ENCODE assay signal across 10 mouse cellular contexts in genomic region chr17:56372109-56372508, GRCm38 (mm10). TPM values are rescaled to one million over a fixed set of nuclear protein-coding genes. Genes with fewer than 3 reads are reported as not detected.
DNase-seq lines count a peak whose midpoint lies in the region; ATAC-seq and TF ChIP-seq lines count a peak whose summit lies in the region.
"Had no signal": no experiment of that assay in that cellular context is flagged by ENCODE, and none has a peak within 500 bp of the region (broad histone marks: within the 10 kb centered on the region; RNA-seq: fewer than 3 reads in every experiment).

No protein-coding gene starts in this region.

- H3K27me3 ChIP-seq in hindbrain, embryonic 15.5 days: no peaks in the 10 kb centered on the region
- no peaks in the 10 kb centered on the region for H3K27me3 ChIP-seq in hindbrain, embryonic 14.5 days (ENCODE audit: control insufficient read depth, insufficient read depth, low read length)
- H3K27me3 ChIP-seq in liver, postnatal 0 days (ENCODE audit: insufficient read depth, low read length): no peaks in the 10 kb centered on the region
- H3K27me3 ChIP-seq in liver, embryonic 12.5 days (replicated peaks): no peaks in the 10 kb centered on the region
- no peaks in the 10 kb centered on the region for H3K27me3 ChIP-seq in embryonic facial prominence, embryonic 10.5 days (replicated peaks; ENCODE audit: low read depth, poor library complexity, severe bottlenecking)

- H3K4me1 ChIP-seq in hindbrain, embryonic 15.5 days (replicated peaks): peaks cover 69% of the 10 kb centered on the region
- H3K4me1 ChIP-seq in hindbrain, embryonic 14.5 days (replicated peaks; ENCODE audit: control insufficient read depth, insufficient read depth, low read length): peaks cover 29% of the 10 kb centered on the region
- H3K4me1 ChIP-seq in liver, postnatal 0 days (ENCODE audit: insufficient read depth): peaks cover 8% of the 10 kb centered on the region; the same call in 1 of the 2 replicates
- 0 out of 2 replicates have a peak, but pooled peaks cover 6% of the 10 kb centered on the region for H3K4me1 ChIP-seq in liver, embryonic 12.5 days
- H3K4me1 ChIP-seq in olfactory bulb, adult 2 months (ENCODE audit: control insufficient read depth, insufficient read depth, low read length): peaks cover 76% of the 10 kb centered on the region
- H3K4me1 ChIP-seq in embryonic facial prominence, embryonic 10.5 days: no peaks in the 10 kb centered on the region

- peak overlapping the region; percentile 69; the same call in 1 of the 2 replicates for H3K27ac ChIP-seq in hindbrain, embryonic 15.5 days (replicated peaks)
- H3K27ac ChIP-seq in hindbrain, embryonic 14.5 days: no peak overlapping the region
- H3K27ac ChIP-seq in liver, postnatal 0 days (ENCODE audit: low read depth): no peak overlapping the region
- no peak overlapping the region for H3K27ac ChIP-seq in liver, embryonic 12.5 days
- peak overlapping the region; percentile 94 for H3K27ac ChIP-seq in olfactory bulb, adult 2 months (ENCODE audit: insufficient read depth, low read depth, low read length)
- no peak overlapping the region for H3K27ac ChIP-seq in embryonic facial prominence, embryonic 10.5 days (replicated peaks)

- WGBS in hindbrain, embryonic 15.5 days: 73% methylated on average over 4 of the region's 4 CpGs
- WGBS in hindbrain, embryonic 14.5 days: 68% methylated on average over 4 of the region's 4 CpGs
- 65% methylated on average over 4 of the region's 4 CpGs for WGBS in liver, postnatal 0 days (ENCODE audit: insufficient replicate concordance)
- WGBS in liver, embryonic 12.5 days (ENCODE audit: insufficient replicate concordance): 70% methylated on average over 4 of the region's 4 CpGs
- WGBS in olfactory bulb, adult 2 months: 50% methylated on average over 4 of the region's 4 CpGs
- 76% methylated on average over 4 of the region's 4 CpGs for WGBS in embryonic facial prominence, embryonic 10.5 days

- peak; percentile 26 for TF ChIP-seq CTCF in liver, postnatal 0 days (IDR thresholded peaks at IDR 0.05; ENCODE audit: low read depth)
- TF ChIP-seq CTCF in olfactory bulb, adult 2 months (IDR thresholded peaks at IDR 0.05; ENCODE audit: insufficient read depth, low read depth, low read length): no peak

- H3K9me3 ChIP-seq in hindbrain, embryonic 15.5 days: no peaks in the 10 kb centered on the region
- H3K9me3 ChIP-seq in hindbrain, embryonic 14.5 days (ENCODE audit: control insufficient read depth, low read length): no peaks in the 10 kb centered on the region
- H3K9me3 ChIP-seq in liver, postnatal 0 days (ENCODE audit: low read length): no peaks in the 10 kb centered on the region
- H3K9me3 ChIP-seq in liver, embryonic 12.5 days (replicated peaks): no peaks in the 10 kb centered on the region
- no peaks in the 10 kb centered on the region for H3K9me3 ChIP-seq in embryonic facial prominence, embryonic 10.5 days

- no peak for TF ChIP-seq POLR2A in olfactory bulb, adult 2 months (IDR thresholded peaks at IDR 0.05; ENCODE audit: insufficient read depth, low read depth, low read length)

- TF ChIP-seq EP300 in liver, postnatal 0 days (IDR thresholded peaks at IDR 0.05; ENCODE audit: low read depth): no peak

- ATAC-seq in hindbrain, embryonic 15.5 days (ENCODE audit: low FRiP score, low read depth): no peak
- ATAC-seq in hindbrain, embryonic 14.5 days (ENCODE audit: low FRiP score): no peak
- no peak for ATAC-seq in liver, postnatal 0 days
- no peak for ATAC-seq in liver, embryonic 12.5 days

- no peak overlapping the region for H3K9ac ChIP-seq in hindbrain, embryonic 15.5 days
- no peak overlapping the region for H3K9ac ChIP-seq in hindbrain, embryonic 14.5 days
- H3K9ac ChIP-seq in liver, postnatal 0 days (replicated peaks): no peak overlapping the region
- no peak overlapping the region for H3K9ac ChIP-seq in liver, embryonic 12.5 days

- H3K4me2 ChIP-seq in hindbrain, embryonic 15.5 days: no peak overlapping the region
- no peak overlapping the region for H3K4me2 ChIP-seq in hindbrain, embryonic 14.5 days (replicated peaks)
- H3K4me2 ChIP-seq in liver, postnatal 0 days (ENCODE audit: low read depth, low read length): no peak overlapping the region
- H3K4me2 ChIP-seq in liver, embryonic 12.5 days: no peak overlapping the region

- no peak overlapping the region for H3K4me3 ChIP-seq in hindbrain, embryonic 15.5 days
- H3K4me3 ChIP-seq in hindbrain, embryonic 14.5 days (replicated peaks; ENCODE audit: low read length): no peak overlapping the region
- no peak overlapping the region for H3K4me3 ChIP-seq in liver, postnatal 0 days (ENCODE audit: low read depth, low read length)
- H3K4me3 ChIP-seq in liver, embryonic 12.5 days: no peak overlapping the region
- H3K4me3 ChIP-seq in olfactory bulb, adult 2 months (ENCODE audit: insufficient read depth, low read depth, low read length): no peak overlapping the region
- no peak overlapping the region for H3K4me3 ChIP-seq in embryonic facial prominence, embryonic 10.5 days

- H3K36me3 ChIP-seq in hindbrain, embryonic 15.5 days: peaks cover 30% of the 10 kb centered on the region
- peaks cover 78% of the 10 kb centered on the region for H3K36me3 ChIP-seq in hindbrain, embryonic 14.5 days (replicated peaks; ENCODE audit: control insufficient read depth, insufficient read depth)
- H3K36me3 ChIP-seq in liver, postnatal 0 days (replicated peaks; ENCODE audit: insufficient read depth, low read length): peaks cover 8% of the 10 kb centered on the region
- H3K36me3 ChIP-seq in liver, embryonic 12.5 days: peaks cover 44% of the 10 kb centered on the region
- peaks cover 100% of the 10 kb centered on the region for H3K36me3 ChIP-seq in embryonic facial prominence, embryonic 10.5 days (replicated peaks)

- no peak for DNase-seq in hindbrain, embryonic 14.5 days (ENCODE audit: low spot score)
- no peak for DNase-seq in liver, postnatal 0 days
- DNase-seq in brain, adult 2 months (ENCODE audit: low read depth, low spot score): peak; percentile 75
- no peak for DNase-seq in spleen, postnatal 10 days (ENCODE audit: low spot score in 2 of 2)
- DNase-seq in embryonic facial prominence, embryonic 10.5 days (ENCODE audit: low spot score): no peak
- DNase-seq: adrenal gland, adult 8-10 months; kidney, adult 11 months had no signal

RNA-seq across cellular contexts. Expression of gene Kdm4b, which starts 46.2 kb away (rescaled TPM):
- 71.5 and 73.7 TPM in 2 replicates for polyA plus RNA-seq in hindbrain, embryonic 15.5 days (2015; fragmentation: Nextera tagmentation; extraction: Ambion mirVana)
- polyA plus RNA-seq in hindbrain, embryonic 14.5 days (2014; fragmentation: Nextera tagmentation; extraction: Ambion mirVana): 62.2 and 64.3 TPM in 2 replicates
- 5.0 and 5.8 TPM in 2 replicates for polyA plus RNA-seq in liver, postnatal 0 days (2015; fragmentation: Nextera tagmentation; extraction: Ambion mirVana)
- 13.6 and 13.9 TPM in 2 replicates for polyA plus RNA-seq in liver, embryonic 12.5 days (2016; fragmentation: Nextera tagmentation; extraction: Ambion mirVana)
- not detected in 2 replicates for polyA plus RNA-seq in olfactory bulb, adult 2 months (2012; ENCODE audit: insufficient read depth, insufficient read length, low replicate concordance, missing spikeins)
- polyA plus RNA-seq in embryonic facial prominence, embryonic 10.5 days (2016; fragmentation: Nextera tagmentation; extraction: Ambion mirVana): 46.2 and 46.8 TPM in 2 replicates

Comparison
In these comparisons a context has a peak if more than half of its experiments do, and no peak if none do; other contexts are left out.
1. H3K27ac ChIP-seq: peak in hindbrain, embryonic 15.5 days (single experiment) and olfactory bulb, adult 2 months (single experiment); none in hindbrain, embryonic 14.5 days (single experiment), liver, postnatal 0 days (single experiment), liver, embryonic 12.5 days (single experiment) and embryonic facial prominence, embryonic 10.5 days (single experiment).